31 mouse cellular contexts compared by ENCODE assay signal in genomic region chr9:68077329-68077728, GRCm38 (mm10).
"Had no signal": no experiment of that assay in that cellular context is flagged by ENCODE, and none has a peak within 500 bp of the region (broad histone marks: within the 10 kb centered on the region; RNA-seq: fewer than 3 reads in every experiment).

No protein-coding gene starts in this region.

- H3K4me2 ChIP-seq: limb, embryonic 12.5 days; limb, embryonic 13.5 days; limb, embryonic 15.5 days; liver, embryonic 11.5 days; liver, embryonic 12.5 days; liver, embryonic 13.5 days; liver, embryonic 15.5 days; lung, embryonic 14.5 days; lung, embryonic 15.5 days; midbrain, embryonic 11.5 days; midbrain, embryonic 12.5 days; midbrain, embryonic 13.5 days; midbrain, embryonic 15.5 days; neural tube, embryonic 12.5 days had no signal

- DNase-seq: liver; liver, embryonic 13.5 days; liver, postnatal 0 days; lung, adult 18-20 months; lung, adult 2 months; lung, embryonic 14.5 days; lung, postnatal 10 days; lung, postnatal 14 days; lung, postnatal 36 days; lung, postnatal 4 days; midbrain, embryonic 14.5 days had no signal

- H3K36me3 ChIP-seq: limb, embryonic 10.5 days; limb, embryonic 12.5 days; limb, embryonic 13.5 days; limb, embryonic 15.5 days; liver, embryonic 12.5 days; liver, embryonic 13.5 days; liver, embryonic 15.5 days; lung, embryonic 15.5 days; midbrain, embryonic 10.5 days; midbrain, embryonic 12.5 days; midbrain, embryonic 13.5 days; midbrain, embryonic 15.5 days; neural tube, embryonic 12.5 days had no signal

- H3K27ac ChIP-seq: limb, embryonic 10.5 days; limb, embryonic 12.5 days; limb, embryonic 13.5 days; limb, embryonic 15.5 days; liver, embryonic 12.5 days; liver, embryonic 13.5 days; liver, embryonic 14.5 days; liver, embryonic 15.5 days; lung, embryonic 15.5 days; macrophage; midbrain, embryonic 10.5 days; midbrain, embryonic 12.5 days; midbrain, embryonic 13.5 days; midbrain, embryonic 15.5 days; neural tube, embryonic 12.5 days had no signal

- H3K27me3 ChIP-seq: limb, embryonic 12.5 days; limb, embryonic 13.5 days; limb, embryonic 15.5 days; liver, embryonic 12.5 days; liver, embryonic 13.5 days; liver, embryonic 15.5 days; lung, embryonic 15.5 days; megakaryocyte, embryonic 14.5 days; midbrain, embryonic 12.5 days; midbrain, embryonic 13.5 days; midbrain, embryonic 15.5 days; neural tube, embryonic 12.5 days had no signal

- H3K9me3 ChIP-seq: limb, embryonic 10.5 days; limb, embryonic 12.5 days; limb, embryonic 13.5 days; limb, embryonic 15.5 days; liver, embryonic 15.5 days; lung, embryonic 15.5 days; midbrain, embryonic 10.5 days; midbrain, embryonic 12.5 days; midbrain, embryonic 13.5 days; midbrain, embryonic 15.5 days; neural tube, embryonic 12.5 days had no signal

- H3K4me3 ChIP-seq: limb, embryonic 10.5 days; limb, embryonic 12.5 days; limb, embryonic 13.5 days; limb, embryonic 15.5 days; liver, embryonic 12.5 days; liver, embryonic 13.5 days; liver, embryonic 15.5 days; lung, embryonic 15.5 days; megakaryocyte, embryonic 14.5 days; midbrain, embryonic 10.5 days; midbrain, embryonic 12.5 days; midbrain, embryonic 13.5 days; midbrain, embryonic 15.5 days; myocyte; neural tube, embryonic 12.5 days had no signal

- H3K4me1 ChIP-seq: limb, embryonic 10.5 days; limb, embryonic 12.5 days; limb, embryonic 13.5 days; limb, embryonic 15.5 days; liver, embryonic 12.5 days; liver, embryonic 13.5 days; liver, embryonic 15.5 days; lung, embryonic 15.5 days; megakaryocyte, embryonic 14.5 days; midbrain, embryonic 10.5 days; midbrain, embryonic 12.5 days; midbrain, embryonic 13.5 days; midbrain, embryonic 15.5 days; neural tube, embryonic 12.5 days had no signal

- ATAC-seq: liver, embryonic 12.5 days; liver, postnatal 0 days; lung, postnatal 0 days; midbrain, embryonic 13.5 days; midbrain, embryonic 15.5 days; midbrain, embryonic 16.5 days had no signal

- H3K9ac ChIP-seq: limb, embryonic 12.5 days; limb, embryonic 13.5 days; limb, embryonic 15.5 days; liver, embryonic 12.5 days; liver, embryonic 13.5 days; liver, embryonic 14.5 days; liver, embryonic 15.5 days; liver, postnatal 0 days; lung, embryonic 14.5 days; lung, embryonic 15.5 days; midbrain, embryonic 12.5 days; midbrain, embryonic 13.5 days; midbrain, embryonic 15.5 days; neural tube, embryonic 12.5 days had no signal
